Mouse (Mus musculus) adrenal gland, postnatal 10 days (tissue): Measurements from ENCODE around the gene Mtmr11. TPM values are rescaled to one million over a fixed set of nuclear protein-coding genes. Genes with fewer than 3 reads are reported as not detected.
A peak's percentile ranks its signal among the peaks of the same experiment; 100 is the strongest.

Experiments used
- DNase-seq: peaks from one replicate; pipeline ENCODE4 v3.0.0; 2021; ENCODE audit warnings: mixed read lengths
- long read RNA-seq, 2 experiments: library from polyadenylated mRNA; stranded (forward); transcript quantifications; one replicate each; pipeline ENCODE4 v2.0.0; 2021
- total RNA-seq, 2 experiments: library from RNA; stranded (reverse); gene quantifications; 2 replicates each; pipeline ENCODE4 v1.2.3; 2021

The Mtmr11 gene
- total RNA-seq: 10 to 100 TPM; 13.0 to 17.1 TPM
- long read RNA-seq, experiment 1, partial matches to known transcripts: 5 of 12 reads
- long read RNA-seq, experiment 1, other reads (novel, unspliced or antisense): 5 of 12 reads
- long read RNA-seq, experiment 2, partial matches to known transcripts: 3 of 9 reads
- long read RNA-seq, experiment 2, other reads (novel, unspliced or antisense): 4 of 9 reads

DNA sequence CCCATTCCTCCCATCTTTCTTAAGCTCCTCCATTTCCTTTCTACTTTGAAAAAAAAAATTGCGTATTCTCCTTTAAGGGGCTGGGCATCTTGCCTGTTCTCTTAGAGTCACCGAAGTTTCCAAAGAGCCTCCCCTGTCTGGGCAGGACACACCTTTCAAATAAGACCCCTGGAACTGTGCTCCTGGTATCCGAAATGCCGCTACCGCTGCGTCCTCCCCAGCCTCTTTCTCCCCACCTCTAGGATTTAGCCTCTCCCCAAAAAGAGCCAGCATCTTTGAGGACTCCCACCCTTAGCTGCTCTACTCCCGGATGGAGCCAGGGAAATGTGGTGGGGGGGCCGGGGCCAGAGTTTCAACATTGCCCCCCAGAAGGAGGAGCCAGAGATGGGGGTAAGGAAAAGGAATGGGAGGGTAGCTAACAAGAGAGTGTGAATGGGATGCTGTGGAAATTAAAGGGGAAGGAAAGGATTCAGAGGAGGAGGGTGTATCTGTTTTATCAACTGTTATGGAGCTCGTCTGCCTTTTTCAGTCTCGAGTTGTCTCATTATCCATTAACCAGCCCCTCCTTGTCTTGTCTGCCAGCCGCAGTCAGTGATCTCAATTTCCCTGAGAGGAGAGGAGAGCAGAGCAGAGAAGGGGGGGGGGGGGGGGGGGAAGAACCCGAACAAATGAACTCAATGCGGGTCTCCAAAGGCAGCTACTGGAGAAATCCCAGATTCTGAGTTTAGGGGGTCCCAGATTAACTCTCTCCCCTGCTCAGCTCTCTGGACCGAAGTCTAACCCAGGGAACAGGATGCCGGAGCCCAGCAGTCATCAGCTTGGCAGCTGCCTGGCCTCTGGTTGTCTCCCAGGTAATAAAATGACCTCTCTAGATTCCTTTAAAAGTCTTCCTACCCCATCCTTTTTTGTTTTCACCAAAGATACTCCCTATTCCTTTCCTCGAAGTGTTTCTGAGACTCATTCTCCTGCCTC is at the start of gene Mtmr11:
Gene Mtmr11, plus strand, starts transcription at position 136 of the 972 bp plus-strand sequence.
- peak; percentile 41 for DNase-seq

GRCm38 (mm10) chr3:96113251-96113650 is 48.6 kb upstream of the Mtmr11 start:
- no peak for DNase-seq

DNA sequence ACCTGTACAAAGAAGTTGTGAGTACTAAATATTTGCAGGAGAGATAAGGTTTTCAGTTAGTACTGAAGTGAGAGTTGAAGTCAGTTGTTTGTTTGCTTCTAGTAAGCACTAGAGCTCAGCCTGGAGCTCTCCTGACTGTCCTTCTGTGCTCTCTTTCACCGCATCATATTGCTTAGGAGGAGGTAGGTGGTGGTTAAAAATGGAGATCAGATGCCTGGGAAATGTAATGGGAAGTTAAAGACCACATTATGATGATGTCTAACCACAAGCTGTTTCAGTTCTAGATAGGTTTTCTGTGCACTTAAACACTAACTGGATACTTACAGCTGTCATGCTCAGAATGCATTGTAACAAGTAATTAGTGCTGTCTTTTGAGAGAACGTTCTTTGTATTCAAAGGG is 43.7 kb upstream of the Mtmr11 start:
- no peak for DNase-seq

GRCm38 (mm10) chr3:96118702-96119101 is 43.1 kb upstream of the Mtmr11 start:
- DNase-seq: no peak

- DNase-seq: no peak
Measured at GRCm38 (mm10) chr3:96124235-96124634, 37.6 kb upstream of the Mtmr11 start.

- DNase-seq: no peak
Measured at GRCm38 (mm10) chr3:96128128-96128527, 33.7 kb upstream of the Mtmr11 start.

DNA sequence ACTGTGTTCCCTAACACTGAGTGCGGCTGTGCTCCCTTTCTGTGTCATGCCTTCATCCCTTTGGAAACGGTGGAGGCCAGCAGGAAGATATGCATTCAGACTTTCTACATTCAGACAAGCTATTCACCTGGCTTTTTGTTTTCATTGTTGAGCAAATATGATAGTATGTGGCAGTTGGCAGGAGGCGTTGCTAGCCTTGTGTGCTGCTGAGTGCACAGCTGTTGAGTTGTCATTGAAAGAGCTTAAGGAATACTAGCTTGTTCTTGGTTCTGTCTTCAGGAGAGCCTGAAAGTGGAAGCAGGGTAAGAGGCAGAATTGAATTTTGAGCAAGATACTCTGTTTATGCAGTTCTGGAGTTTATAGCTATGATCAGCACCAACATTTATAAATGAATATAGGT is 29.3 kb upstream of the Mtmr11 start:
- DNase-seq: no peak

GRCm38 (mm10) chr3:96133327-96133905 is 28.4 kb upstream of the Mtmr11 start:
- no peak for DNase-seq

- peak; percentile 60 for DNase-seq
Measured at GRCm38 (mm10) chr3:96135011-96135410, 26.8 kb upstream of the Mtmr11 start.

GRCm38 (mm10) chr3:96147950-96148349 is 13.9 kb upstream of the Mtmr11 start:
- peak; percentile 66 for DNase-seq

- DNase-seq: no peak
Measured at GRCm38 (mm10) chr3:96151836-96152235, 10.0 kb upstream of the Mtmr11 start.

- DNase-seq: no peak
Measured at GRCm38 (mm10) chr3:96152611-96153010, 9.2 kb upstream of the Mtmr11 start.

- DNase-seq: no peak
Measured at GRCm38 (mm10) chr3:96155501-96155900, 6.3 kb upstream of the Mtmr11 start.

GRCm38 (mm10) chr3:96159820-96160219 is 2.0 kb upstream of the Mtmr11 start:
- no peak for DNase-seq

DNA sequence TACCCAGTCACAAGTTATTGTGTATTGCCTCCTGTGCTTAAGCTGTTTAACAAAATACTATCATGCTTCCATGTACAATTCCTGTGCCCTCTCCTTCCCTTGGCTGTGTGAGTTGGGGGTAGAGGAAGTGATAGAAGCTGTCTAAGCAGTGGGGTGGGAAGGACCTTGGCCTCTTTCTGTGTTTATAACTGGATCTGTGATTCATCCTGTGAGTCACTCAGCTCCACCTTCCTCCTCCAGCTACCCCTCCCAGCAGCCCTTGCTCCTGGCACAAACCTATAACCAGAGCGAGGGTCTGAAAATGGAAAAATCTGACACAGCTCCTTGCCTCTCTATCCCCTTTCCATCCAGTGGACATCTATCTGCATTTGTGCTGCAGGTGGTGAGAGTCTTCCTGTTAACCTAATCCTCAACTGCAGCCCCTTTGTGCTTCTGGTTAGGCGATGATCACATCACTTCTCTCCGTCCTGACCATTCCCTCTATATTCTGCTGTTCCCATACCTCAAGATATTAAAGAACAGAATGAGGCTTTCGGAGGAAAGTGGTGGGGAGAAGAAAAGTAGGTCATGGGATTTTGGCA is 1.5 kb upstream of the Mtmr11 start:
- DNase-seq: peak; percentile 79

DNA sequence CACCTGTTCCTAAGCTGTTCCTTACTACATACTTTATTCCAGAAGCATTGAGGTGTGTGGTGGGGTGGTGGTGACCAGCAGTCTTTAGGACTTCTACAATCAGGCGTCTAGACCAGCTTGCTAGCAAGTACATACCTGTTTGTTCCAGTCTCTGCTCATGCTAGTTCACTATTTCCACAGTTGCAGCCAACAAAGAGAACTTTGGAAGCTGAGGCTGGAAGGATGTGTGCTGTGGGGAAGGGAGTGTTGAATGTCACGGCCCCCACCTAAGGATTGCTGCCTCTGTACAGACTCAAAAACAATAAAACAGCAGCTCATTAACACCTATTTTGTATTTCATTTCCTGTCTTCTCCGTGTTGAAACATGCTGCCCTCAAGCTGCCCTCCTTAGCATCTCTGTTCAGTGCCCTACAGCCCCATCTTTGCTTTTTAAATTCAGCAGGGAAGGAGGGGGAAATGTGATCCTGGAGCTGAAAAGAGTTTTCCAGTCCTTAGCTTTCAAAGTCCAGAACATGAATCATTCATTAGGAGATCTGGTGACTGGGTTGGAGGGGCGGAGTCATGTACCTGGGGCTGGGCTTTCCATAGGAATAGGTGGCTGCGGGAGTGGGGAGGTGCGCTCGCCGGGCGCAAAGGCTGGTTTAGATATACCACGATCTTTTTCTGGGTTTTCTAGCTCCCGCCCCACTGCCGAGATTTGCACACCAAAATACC is 844 bp upstream of the Mtmr11 start:
- DNase-seq: peak; percentile 78

GRCm38 (mm10) chr3:96163040-96163439 is 1.2 kb downstream of the Mtmr11 start:
- no peak for DNase-seq

DNA sequence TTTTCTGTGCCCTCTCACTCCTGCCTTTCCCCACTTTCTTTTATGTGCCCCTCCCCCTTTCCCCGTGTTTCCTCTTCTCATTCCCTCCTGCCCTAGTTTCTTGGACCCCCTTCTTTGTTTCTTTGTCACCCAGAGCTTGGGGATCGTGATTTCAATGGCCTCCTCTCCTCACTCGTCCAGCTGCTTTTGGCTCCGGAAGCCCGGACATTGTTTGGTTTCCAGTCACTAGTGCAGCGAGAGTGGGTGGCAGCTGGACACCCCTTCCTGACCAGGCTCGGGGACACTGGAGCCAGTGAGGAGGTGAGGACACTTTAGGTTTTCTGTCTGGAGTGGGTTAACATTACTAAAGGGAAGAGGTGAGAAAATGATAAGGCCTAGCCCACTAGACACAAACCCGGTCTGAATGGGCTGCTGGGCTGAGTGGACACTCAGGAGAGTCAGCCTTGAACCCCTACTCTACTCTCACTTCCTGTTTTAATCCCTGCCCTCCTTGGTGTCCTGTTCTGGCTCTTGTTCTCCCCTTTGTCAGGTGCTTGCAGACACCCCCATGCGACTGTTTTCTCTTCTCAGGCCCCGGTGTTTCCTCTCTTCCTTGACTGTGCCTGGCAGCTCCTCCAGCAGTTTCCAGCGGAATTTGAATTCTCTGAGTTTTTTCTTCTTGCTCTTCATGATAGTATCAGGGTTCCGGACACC is 6.8 kb downstream of the Mtmr11 start:
- DNase-seq: no peak

DNA sequence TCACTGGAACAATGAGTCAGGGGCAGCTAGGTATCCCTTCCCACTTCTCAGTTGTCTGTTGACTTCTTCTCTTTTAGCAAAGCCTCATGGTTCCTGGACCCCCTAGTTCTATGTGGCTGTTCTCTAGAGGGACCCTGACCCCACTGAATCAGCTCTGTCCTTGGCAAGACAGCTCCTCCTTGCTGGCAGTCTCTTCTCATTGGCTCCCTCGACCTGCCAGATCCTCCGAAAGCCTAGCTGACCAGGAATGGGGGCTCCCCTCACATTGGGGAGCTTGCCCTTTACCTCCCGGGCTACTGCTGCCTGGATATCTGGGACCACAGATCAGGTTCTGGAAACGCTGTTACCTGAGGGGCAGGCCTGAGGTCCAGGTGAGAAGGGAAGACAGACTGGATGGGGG is 8.5 kb downstream of the Mtmr11 start:
- DNase-seq: peak; percentile 52

- no peak for DNase-seq
Measured at GRCm38 (mm10) chr3:96170976-96171545, 9.3 kb downstream of the Mtmr11 start.

DNA sequence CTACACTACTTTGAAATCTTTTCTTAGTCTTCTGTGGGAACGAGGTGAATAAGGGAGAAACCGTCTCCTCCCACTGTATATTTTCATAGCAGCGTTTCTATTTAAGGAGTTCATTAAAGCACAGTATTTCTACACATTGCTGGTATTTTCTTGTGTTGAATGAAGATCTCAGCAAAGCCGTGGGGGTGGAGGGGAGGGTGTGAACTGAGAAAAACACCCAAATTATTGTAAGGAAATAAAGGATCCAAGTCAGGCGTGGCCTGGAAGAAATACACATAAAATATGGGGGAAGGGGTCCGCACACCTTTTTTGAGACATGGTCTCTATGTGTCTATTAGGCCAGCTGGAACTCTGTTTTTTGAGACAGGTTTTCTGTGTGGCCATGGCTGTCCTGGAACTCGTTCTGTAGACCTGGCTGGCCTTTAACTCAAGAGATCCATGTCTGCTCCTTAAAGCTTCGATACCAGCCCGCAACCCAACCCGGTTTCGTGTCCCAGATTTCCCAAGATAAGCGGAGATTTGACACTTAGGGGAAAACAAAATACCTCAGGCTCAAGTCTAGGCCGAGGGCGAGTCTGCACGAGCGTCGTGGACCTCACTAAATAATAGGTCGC is 9.9 kb downstream of the Mtmr11 start:
- DNase-seq: no peak
